Mouse (Mus musculus) CD4-positive helper T cell, adult 2 months (primary cell): ENCODE measurements around the gene Zbtb46.

ENCODE experiments used
- DNase-seq: peaks from one replicate; pipeline ENCODE4 v3.0.0-alpha.2; 2012; ENCODE audit warnings: low read depth, missing footprints, low spot score

The Zbtb46 gene

DNA sequence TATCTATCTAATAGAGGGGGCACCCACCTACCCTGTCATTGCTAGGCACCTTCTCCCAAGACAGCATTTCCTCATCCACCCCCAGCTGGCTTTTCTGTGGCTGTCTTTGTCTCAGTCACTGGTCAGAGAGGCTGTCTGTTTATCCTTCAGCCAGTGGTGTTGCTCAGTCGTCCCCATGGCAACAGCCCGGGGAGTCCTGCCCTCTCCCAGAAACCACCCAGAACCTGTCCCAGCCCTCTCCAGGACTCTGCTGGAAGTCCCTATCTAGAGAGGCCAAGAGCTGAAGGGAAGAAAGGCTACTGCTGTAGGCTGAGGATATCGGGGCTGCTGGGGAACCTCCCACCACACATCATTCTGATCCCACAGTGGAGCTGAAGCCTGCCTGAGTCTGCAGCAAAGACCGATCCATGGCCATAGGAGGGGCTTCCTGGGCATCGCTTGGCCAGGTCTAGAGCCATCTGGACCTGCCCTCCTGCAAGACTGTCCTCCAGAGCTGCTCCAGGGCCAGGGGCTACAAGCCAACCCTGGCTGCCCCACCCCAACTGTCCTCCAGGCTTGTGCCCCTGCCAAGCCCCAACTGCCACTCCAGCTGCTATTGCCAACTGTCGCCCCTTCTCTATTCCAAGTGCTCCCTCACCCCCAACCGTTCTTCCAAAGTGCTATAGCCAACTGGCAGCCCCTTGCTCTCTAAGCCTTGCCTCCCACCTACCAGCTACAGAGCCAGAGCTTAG lies 3.9 kb upstream of the Zbtb46 start:
- no peak for DNase-seq

- no peak for DNase-seq
These were observed 3.4 kb upstream of the Zbtb46 start for GRCm38 (mm10) chr2:181462604-181463003.

GRCm38 (mm10) chr2:181461536-181462100 lies 2.4 kb upstream of the Zbtb46 start:
- DNase-seq = no peak

- peak; percentile 51 for DNase-seq
These were observed 721 bp upstream of the Zbtb46 start for GRCm38 (mm10) chr2:181459673-181460621.

- DNase-seq = peak; percentile 59
These were observed 644 bp downstream of the Zbtb46 start for GRCm38 (mm10) chr2:181458411-181459152.

DNA sequence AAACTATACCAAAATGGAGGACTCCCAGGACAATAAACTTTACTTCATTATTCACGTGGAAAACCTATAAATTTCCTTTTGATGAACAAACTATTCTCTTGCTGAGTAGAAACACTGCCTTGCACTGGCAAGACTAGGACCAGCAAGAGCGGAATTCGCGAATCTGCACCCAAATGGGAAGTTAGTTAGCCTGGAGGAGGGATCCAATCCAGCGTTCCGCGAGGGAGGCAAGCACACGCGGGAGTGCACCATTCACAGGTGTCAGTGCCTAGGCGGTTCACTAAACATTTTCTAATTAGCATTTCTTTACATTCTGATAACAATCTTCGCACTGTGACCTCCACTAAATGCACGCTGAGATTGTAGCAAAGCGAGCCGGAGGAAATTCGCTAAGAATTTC lies 1.4 kb downstream of the Zbtb46 start:
- DNase-seq = no peak

GRCm38 (mm10) chr2:181455899-181456298 lies 3.3 kb downstream of the Zbtb46 start:
- no peak for DNase-seq

DNA sequence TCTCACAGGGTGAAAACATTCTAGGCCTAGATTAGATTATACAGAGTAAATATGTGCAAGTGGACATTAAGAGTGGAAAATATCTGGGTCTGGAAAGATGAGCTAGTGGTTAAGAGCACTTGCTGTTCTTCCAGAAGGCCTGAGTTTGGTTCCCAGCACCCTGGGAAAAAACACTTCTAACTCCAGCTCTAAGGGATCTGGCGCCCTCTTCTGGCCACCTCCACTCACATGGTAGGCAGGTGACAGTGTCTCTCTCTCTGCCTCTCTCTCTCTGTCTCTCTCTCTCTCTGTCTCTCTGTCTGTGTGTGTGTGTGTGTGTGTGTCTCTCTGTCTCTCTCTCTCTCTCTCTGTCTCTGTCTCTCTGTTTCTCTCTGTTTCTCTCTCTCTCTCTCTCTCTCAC lies 6.0 kb downstream of the Zbtb46 start:
- peak; percentile 19 for DNase-seq

- DNase-seq = no peak
These were observed 7.0 kb downstream of the Zbtb46 start for GRCm38 (mm10) chr2:181452181-181452580.

- DNase-seq = peak; percentile 10
These were observed 16.2 kb downstream of the Zbtb46 start for GRCm38 (mm10) chr2:181443016-181443415.

DNA sequence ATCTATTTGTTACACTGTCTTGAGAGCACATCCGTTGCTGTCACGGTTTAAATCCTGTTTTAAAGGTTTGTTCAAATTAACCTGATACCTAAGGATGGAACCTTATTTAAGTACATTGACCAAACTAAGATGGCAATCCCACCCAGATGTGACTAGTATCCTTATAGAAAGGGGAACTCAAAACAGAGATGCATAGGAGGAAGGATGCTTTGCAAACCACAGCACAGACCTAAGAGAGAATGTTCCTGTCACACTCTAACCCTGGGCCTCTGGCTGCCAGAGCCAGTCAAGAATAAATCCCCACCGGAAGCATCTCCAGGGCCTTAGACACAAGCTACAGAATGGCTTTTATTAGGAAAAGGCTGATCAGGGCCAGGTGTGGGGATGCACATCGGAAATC lies 21.1 kb downstream of the Zbtb46 start:
- DNase-seq = no peak

GRCm38 (mm10) chr2:181436246-181436645 lies 23.0 kb downstream of the Zbtb46 start:
- no peak for DNase-seq

GRCm38 (mm10) chr2:181423834-181424233 lies 35.4 kb downstream of the Zbtb46 start:
- no peak for DNase-seq

- DNase-seq = no peak
These were observed 38.2 kb downstream of the Zbtb46 start for GRCm38 (mm10) chr2:181420903-181421638.

DNA sequence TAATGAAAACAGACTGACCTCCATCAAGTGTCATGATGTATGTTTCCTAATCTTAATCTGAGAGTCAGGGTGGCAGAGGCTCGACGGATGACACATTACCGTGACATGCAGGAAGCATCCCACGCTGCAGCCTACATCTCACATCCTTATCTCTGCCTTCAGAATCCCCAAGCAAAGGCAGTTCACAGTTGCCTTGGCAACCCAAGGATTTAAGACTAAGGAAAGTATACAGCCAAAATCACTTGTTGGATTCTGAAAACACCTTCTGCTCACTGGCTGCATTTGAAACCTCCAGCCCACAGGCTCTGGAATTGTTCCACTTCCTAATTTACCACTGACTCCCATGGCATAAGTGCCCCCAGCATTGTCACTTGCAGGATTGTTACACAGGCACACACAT lies 38.8 kb downstream of the Zbtb46 start:
- peak; percentile 14 for DNase-seq

DNA sequence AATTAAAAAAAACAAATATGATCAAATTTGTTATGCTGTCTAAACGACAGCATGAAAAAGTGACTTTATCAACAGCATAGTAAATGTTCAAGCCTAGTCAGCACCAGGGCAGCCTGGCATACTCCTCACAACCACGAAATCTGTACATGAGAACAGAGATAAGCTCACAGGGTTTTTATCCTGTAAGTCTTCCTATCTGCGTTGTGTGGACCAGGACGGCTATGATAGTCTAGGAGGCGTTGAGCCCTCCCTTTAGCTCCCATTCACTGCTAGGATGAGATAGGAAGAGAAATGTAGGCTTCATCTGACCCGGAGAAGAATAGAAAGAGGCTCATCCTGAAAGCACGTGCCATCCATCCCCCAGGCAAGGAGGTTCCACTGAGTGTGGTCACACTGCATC lies 39.9 kb downstream of the Zbtb46 start:
- DNase-seq = no peak

DNA sequence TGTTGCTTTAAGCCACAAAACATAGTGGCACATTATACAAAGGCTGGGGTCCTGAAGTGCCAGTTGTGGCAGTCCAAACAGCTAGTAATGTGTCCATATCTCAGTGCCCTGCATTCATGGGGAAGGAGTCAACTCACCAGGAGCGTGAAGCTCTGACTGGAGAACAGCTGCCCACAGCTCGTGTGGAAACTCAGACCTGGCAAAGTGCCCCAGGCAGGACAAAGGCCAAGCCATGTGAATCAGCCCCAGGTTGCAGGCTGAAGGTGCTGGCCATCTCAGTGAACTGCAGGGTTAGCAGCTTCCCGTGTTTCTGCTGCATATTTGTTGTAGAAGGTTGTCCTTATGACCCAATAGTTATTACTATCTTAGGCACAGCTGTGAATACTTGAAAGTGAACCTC lies 43.3 kb downstream of the Zbtb46 start:
- no peak for DNase-seq

DNA sequence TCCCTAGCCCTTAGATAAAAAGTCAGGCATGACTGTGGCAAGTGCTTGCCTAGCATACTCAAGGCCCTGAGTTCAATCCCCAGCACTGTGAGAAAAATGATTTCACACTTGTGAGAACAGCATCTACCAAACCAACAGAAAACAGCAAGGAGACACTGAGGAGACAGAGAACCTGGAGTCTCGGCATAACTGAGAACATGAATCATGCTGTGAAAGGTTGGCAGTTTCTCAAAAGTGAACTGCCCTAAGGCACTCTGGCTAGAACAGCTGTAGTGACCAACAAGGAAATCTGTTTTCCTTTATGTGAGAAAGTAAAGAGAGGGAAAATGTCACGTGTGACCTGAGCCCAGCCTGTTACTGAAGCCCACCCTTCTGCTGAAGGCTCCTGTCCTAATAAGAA lies 46.1 kb downstream of the Zbtb46 start:
- no peak for DNase-seq

DNA sequence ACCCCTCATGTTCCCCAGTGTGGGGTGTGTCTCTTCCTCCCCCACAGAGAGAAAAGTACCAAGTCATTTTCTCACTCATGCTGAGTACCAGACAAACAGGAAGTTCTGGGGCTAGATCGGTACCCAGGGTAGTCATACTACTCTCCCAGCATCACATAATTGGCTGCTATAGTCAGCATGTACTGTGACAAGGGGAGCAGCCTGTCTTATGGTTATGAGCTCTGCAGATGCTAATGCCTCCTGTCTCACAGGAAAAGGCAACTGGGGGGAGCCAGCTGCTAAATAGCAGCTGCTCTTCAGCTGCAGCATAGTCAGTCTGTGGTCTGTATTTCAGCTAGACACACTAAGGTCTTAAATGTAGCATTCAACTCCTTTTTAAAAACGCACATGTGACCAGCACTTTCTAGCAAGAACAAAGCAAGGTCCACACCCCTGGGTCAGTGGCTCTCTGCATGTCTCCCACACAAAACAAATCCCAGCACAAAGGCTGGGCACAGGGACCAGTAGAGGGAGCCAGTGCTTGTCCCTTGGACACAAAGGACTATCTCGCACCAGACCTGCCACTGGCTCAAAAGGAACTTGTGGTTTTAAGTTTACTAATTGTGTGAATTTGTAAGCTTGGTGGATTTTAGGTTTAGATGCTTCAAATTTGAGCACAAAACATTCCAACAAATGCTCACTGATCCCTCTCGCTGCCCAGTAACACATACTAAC lies 48.3 kb downstream of the Zbtb46 start:
- peak; percentile 70 for DNase-seq

DNA sequence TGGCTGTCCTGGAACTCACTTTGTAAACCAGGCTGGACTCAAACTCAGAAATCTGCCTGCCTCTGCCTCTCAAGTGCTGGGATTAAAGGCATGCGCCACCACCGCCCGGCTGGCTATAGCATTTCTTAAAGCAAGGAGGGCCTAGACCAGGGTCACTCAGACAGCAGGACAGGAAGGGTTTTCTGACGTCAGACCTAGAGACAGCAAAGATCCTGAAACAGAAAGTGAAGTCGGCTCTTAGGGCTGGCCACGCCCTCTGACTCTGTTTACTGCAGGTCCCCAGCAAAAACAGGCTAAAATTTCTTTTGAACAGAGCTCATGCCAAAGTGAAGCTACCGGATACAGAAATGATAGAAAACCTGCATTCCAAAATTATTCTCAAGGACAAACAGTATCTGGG lies 49.6 kb downstream of the Zbtb46 start:
- peak; percentile 45 for DNase-seq
